Comparison of ENCODE assay signal across 21 mouse cellular contexts in the genomic region with DNA sequence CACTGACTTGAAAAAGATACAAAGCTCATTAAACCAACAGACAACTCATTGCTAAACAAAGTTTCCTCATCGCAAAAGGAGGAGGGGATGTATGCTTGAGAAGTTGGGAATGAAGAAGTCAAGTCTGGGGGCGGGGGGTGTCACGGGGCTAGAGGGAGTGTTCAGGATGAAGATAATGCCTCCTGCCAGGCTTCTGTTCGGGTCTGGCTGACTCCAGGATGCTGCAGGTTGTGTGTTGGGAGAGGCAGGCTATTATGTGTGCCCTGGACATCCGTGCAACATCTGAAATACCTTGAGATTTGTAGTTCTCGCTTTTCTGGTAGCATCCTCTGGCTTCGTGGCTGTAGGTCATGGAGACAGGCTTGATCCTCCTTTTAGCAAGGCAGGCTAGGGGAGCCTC. TPM values are rescaled to one million over a fixed set of nuclear protein-coding genes. Genes with fewer than 3 reads are reported as not detected.
"Had no signal": no experiment of that assay in that cellular context is flagged by ENCODE, and none has a peak within 500 bp of the region (broad histone marks: within the 10 kb centered on the region; RNA-seq: fewer than 3 reads in every experiment).

No protein-coding gene starts in this region.

- H3K4me2 ChIP-seq: midbrain, embryonic 11.5 days; neural tube, embryonic 13.5 days had no signal

- H3K4me3 ChIP-seq: layer of hippocampus, adult 2 months; left cerebral cortex, adult 2 months; liver, embryonic 13.5 days; neural tube, embryonic 13.5 days had no signal

- H3K36me3 ChIP-seq: liver, embryonic 13.5 days; neural tube, embryonic 13.5 days had no signal

- H3K9me3 ChIP-seq: liver, embryonic 13.5 days; neural tube, embryonic 13.5 days had no signal

- H3K4me1 ChIP-seq: neural tube, embryonic 13.5 days had no signal

- DNase-seq: kidney, adult 2 months; kidney, postnatal 25 days; layer of hippocampus, adult 9-11 months; liver, embryonic 13.5 days; lung, adult 2 months; lung, postnatal 14 days; lung, postnatal 4 days; midbrain, embryonic 14.5 days; retina, postnatal 1 day; thymus, postnatal 36 days had no signal

- H3K9ac ChIP-seq: neural tube, embryonic 13.5 days had no signal

- H3K27ac ChIP-seq: kidney, postnatal 0 days; layer of hippocampus, adult 2 months; left cerebral cortex, adult 2 months; liver, embryonic 13.5 days; neural tube, embryonic 13.5 days had no signal

RNA-seq across cellular contexts. Expression of a gene that starts 8.5 kb away (rescaled TPM):
- total RNA-seq: liver, adult 2 months; megakaryocyte progenitor cell, adult 5-6 weeks; megakaryocyte-erythroid progenitor cell, adult 5-6 weeks had no signal

RNA-seq across cellular contexts. Expression of a gene that starts 29.9 kb away (rescaled TPM):
- total RNA-seq: megakaryocyte-erythroid progenitor cell, adult 5-6 weeks had no signal

RNA-seq across cellular contexts. Expression of a gene that starts 43.2 kb away (rescaled TPM):
- total RNA-seq: neutrophil, adult 5-6 weeks had no signal
- polyA plus RNA-seq: kidney, adult 2 months; kidney, embryonic 14.5 days; kidney, postnatal 0 days; liver, adult 2 months; midbrain, embryonic 14.5 days; small intestine, adult 2 months had no signal
